Mouse (Mus musculus): ENCODE measurements around the gene Cecr2. TPM values are rescaled to one million over a fixed set of nuclear protein-coding genes. Genes with fewer than 3 reads are reported as not detected.

Gene Cecr2
- 3.1 and 3.7 TPM in 2 replicates for polyA plus RNA-seq (2014; fragmentation: Nextera tagmentation; extraction: Ambion mirVana)

DNA sequence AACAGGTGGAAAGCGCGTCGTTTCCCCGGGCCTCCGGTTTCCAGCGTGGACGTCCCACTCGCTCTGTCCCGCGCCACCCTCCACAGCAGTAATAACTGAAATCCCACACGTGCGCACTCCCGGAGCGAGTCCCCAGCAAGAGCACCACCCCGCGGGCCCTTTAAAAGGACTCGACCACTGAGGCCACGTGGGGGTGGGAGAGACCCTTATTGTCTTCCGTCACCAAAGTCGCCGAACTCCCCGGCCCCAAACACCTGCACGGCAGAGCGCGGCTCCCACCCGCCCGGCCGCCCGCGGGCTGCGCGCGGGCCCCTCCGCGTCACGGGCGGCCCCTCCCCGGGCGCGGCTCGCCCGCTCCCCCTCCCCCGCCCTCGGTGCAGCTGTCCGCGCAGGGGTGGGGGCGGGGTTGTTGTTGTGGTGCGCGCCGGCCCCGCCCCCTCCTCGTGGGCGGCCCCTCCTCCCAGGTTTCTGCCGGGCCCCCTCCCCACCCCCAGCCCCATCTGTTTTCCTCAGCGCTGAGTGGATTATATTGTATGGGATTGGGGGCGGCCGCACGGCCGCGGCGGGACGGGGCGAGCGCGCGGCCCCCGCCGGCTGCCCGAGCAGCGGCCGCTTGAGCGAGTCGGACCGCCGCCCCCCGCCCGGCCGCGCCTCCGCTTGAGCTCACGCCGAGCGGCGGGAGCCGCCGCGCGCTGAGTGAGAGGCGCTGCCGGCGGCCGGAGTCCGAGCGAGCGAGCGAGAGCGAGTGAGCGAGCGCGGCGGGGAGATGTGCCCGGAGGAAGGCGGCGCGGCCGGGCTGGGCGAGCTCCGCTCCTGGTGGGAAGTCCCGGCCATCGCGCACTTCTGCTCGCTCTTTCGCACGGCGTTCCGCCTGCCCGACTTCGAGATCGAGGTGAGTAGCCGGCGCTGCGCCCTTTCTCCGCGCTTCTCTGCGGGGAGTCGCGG is at the start of gene Cecr2:
Cecr2 (plus strand) TSS at position 554 of the 945 bp plus-strand sequence.
- peak; percentile 88 for ATAC-seq (ENCODE audit: low read depth)

DNA sequence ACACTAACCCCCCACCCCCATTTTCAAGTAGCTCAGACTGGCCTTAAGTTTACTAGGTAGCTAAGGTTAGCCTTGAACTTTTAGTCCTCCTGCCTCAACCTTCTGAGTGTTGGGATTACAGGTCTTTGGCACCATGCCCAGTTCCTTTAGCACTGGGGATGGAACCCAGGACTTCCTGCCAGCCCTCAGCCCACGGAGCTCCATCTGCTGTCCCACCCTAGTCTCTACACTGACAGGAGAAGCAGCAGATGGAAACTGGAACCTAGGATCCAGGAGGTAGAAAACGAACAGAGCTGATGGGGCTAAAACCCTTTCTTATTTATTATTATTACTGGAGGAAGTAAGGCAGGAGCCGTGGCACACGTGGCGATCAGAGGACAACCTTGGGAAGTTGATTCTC is 48.6 kb upstream of the Cecr2 start:
- DNase-seq (ENCODE audit: low spot score) (no peak), ATAC-seq (ENCODE audit: low read depth) (no peak)
- H3K4me2 ChIP-seq (ENCODE audit: low read depth, low read length): no peak overlapping the region
- WGBS: 71% methylated on average over 5 of the region's 5 CpGs
- H3K9ac ChIP-seq (ENCODE audit: low read depth, low read length): no peak overlapping the region
- no peaks in the 10 kb centered on the region for H3K36me3 ChIP-seq (ENCODE audit: control insufficient read depth, insufficient read depth, low read length)
- H3K9me3 ChIP-seq (ENCODE audit: control insufficient read depth, low read length): no peaks in the 10 kb centered on the region
- no peak overlapping the region for H3K27ac ChIP-seq (replicated peaks; ENCODE audit: low read depth, low read length)
- H3K4me1 ChIP-seq (ENCODE audit: control insufficient read depth, insufficient read depth, low read length): no peaks in the 10 kb centered on the region
- H3K4me3 ChIP-seq (ENCODE audit: low read depth, low read length): no peak overlapping the region
- no peaks in the 10 kb centered on the region for H3K27me3 ChIP-seq (replicated peaks; ENCODE audit: control insufficient read depth, insufficient read depth, low read length)

More for the DNA sequence above, at the start of gene Cecr2:
- Histone ChIP-seq H3K4me1 (ENCODE audit: control insufficient read depth, insufficient read depth, low read length) (0 out of 2 replicates have a peak, but pooled peaks cover 5% of the 10 kb centered on the region), H3K36me3 (ENCODE audit: control insufficient read depth, insufficient read depth, low read length) (no peaks in the 10 kb centered on the region), H3K4me3 (ENCODE audit: low read depth, low read length) (peak within 1 kb of the TSS; percentile 83), H3K4me2 (ENCODE audit: low read depth, low read length) (peak within 1 kb of the TSS; percentile 82), H3K27me3 (replicated peaks; ENCODE audit: control insufficient read depth, insufficient read depth, low read length) (0 out of 2 replicates have a peak, but pooled peaks cover 3% of the 10 kb centered on the region), H3K27ac (replicated peaks; ENCODE audit: low read depth, low read length) (peak within 1 kb of the TSS; percentile 94), H3K9me3 (ENCODE audit: control insufficient read depth, low read length) (no peaks in the 10 kb centered on the region), H3K9ac (ENCODE audit: low read depth, low read length) (peak within 1 kb of the TSS; percentile 78)
- under 1% methylated on average over 34 of the region's 127 CpGs for WGBS
- DNase-seq (ENCODE audit: low spot score): peak; percentile 90

DNA sequence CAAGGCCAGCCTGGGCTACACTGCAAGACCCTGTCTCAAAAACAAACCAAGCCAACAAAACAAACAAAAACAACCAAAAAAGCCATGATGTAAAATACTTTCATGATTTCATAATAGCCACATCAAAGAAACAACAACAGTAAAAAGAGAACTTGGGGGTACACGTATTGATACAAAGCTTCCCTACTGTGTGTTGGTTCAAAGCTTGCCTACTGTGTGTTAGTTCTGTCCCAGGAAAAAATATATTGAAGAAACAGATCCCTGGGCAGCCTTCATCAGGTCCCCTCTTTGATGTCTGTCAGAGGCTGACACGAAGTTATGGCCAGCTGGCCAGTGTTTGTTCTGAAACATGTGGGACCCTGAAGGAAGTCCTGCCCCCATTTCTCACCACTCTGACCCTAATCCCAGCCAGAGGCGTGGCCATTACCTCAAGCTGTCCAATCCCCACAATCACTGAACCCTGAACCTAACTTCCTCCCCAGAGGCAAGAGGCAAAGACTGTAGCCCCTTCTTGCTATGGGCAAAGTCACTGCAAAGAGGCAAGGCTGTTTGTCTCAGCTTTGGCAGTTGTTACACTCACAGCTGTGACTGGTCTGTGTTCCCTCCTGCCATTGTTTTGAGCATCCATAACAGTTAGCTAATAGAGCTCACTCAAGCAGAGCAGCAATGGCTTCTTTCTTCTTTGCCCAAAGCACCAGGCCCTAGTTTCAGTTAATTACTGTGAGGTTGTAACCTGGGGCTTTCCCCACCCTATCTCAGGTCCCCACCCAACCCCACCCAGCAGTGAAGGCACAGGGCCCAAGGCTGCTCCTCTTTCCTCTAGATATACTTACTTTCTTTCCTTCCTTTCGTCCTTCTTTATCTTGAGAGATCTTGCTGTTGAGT is 47.4 kb upstream of the Cecr2 start:
- Histone ChIP-seq H3K4me2 (ENCODE audit: low read depth, low read length) (no peak overlapping the region), H3K36me3 (ENCODE audit: control insufficient read depth, insufficient read depth, low read length) (no peaks in the 10 kb centered on the region), H3K4me1 (ENCODE audit: control insufficient read depth, insufficient read depth, low read length) (no peaks in the 10 kb centered on the region), H3K9me3 (ENCODE audit: control insufficient read depth, low read length) (no peaks in the 10 kb centered on the region), H3K27me3 (replicated peaks; ENCODE audit: control insufficient read depth, insufficient read depth, low read length) (no peaks in the 10 kb centered on the region), H3K4me3 (ENCODE audit: low read depth, low read length) (no peak overlapping the region), H3K27ac (replicated peaks; ENCODE audit: low read depth, low read length) (no peak overlapping the region), H3K9ac (ENCODE audit: low read depth, low read length) (no peak overlapping the region)
- DNase-seq (ENCODE audit: low spot score) (no peak), ATAC-seq (ENCODE audit: low read depth) (no peak)
- 53% methylated on average over 4 of the region's 4 CpGs for WGBS

DNA sequence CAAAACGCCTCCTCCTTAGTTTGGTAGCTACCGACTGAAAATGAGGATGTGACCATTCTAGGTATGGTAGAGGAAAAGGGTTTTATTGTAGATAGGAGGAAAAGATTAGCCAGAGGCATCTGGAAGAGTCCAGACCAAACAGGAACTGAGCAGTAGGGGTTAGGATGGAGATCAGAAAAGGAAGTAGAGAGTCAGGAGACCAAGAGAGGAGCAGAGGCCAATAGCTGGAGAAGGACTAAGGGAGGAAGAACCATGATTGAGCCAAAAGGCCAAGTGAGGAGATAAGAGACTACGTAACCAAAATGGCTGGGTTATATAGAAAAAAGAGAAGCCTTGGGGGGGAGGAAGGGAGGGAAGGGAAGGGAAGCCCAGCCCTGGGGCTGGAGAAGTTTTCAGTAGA is 46.0 kb upstream of the Cecr2 start:
- no peak for DNase-seq (ENCODE audit: low spot score)
- H3K9me3 ChIP-seq (ENCODE audit: control insufficient read depth, low read length): no peaks in the 10 kb centered on the region
- H3K4me3 ChIP-seq (ENCODE audit: low read depth, low read length): no peak overlapping the region
- no peaks in the 10 kb centered on the region for H3K36me3 ChIP-seq (ENCODE audit: control insufficient read depth, insufficient read depth, low read length)
- ATAC-seq (ENCODE audit: low read depth): no peak
- H3K27me3 ChIP-seq (replicated peaks; ENCODE audit: control insufficient read depth, insufficient read depth, low read length): no peaks in the 10 kb centered on the region
- 79% methylated on average over 3 of the region's 3 CpGs for WGBS
- H3K4me2 ChIP-seq (ENCODE audit: low read depth, low read length): no peak overlapping the region
- H3K4me1 ChIP-seq (ENCODE audit: control insufficient read depth, insufficient read depth, low read length): no peaks in the 10 kb centered on the region
- no peak overlapping the region for H3K9ac ChIP-seq (ENCODE audit: low read depth, low read length)
- H3K27ac ChIP-seq (replicated peaks; ENCODE audit: low read depth, low read length): no peak overlapping the region

DNA sequence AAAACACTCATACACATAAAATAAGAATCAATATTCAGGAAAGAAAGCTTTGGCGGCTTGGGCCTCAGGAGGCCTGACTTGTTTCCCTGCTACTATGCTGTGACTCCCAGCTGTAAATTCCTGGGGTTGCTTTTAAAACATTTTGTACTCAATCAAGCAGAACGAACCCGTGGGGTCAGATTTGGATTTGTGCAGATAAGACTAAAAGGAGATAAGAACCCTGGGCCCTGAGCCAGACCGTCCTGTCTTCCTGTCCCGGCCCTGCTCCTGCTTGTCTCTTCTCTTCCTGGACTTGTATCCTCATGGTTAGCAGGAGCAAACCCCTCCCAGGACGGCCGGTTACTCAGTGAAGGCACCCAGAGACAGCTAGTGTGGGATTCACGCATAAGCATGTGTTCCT is 41.1 kb upstream of the Cecr2 start:
- ATAC-seq (ENCODE audit: low read depth): no peak
- Histone ChIP-seq H3K4me2 (ENCODE audit: low read depth, low read length) (no peak overlapping the region), H3K9ac (ENCODE audit: low read depth, low read length) (no peak overlapping the region), H3K9me3 (ENCODE audit: control insufficient read depth, low read length) (no peaks in the 10 kb centered on the region), H3K27me3 (replicated peaks; ENCODE audit: control insufficient read depth, insufficient read depth, low read length) (no peaks in the 10 kb centered on the region), H3K36me3 (ENCODE audit: control insufficient read depth, insufficient read depth, low read length) (no peaks in the 10 kb centered on the region), H3K4me1 (ENCODE audit: control insufficient read depth, insufficient read depth, low read length) (no peaks in the 10 kb centered on the region), H3K4me3 (ENCODE audit: low read depth, low read length) (no peak overlapping the region), H3K27ac (replicated peaks; ENCODE audit: low read depth, low read length) (no peak overlapping the region)
- DNase-seq (ENCODE audit: low spot score): peak; percentile 47
- 43% methylated on average over 8 of the region's 8 CpGs for WGBS

DNA sequence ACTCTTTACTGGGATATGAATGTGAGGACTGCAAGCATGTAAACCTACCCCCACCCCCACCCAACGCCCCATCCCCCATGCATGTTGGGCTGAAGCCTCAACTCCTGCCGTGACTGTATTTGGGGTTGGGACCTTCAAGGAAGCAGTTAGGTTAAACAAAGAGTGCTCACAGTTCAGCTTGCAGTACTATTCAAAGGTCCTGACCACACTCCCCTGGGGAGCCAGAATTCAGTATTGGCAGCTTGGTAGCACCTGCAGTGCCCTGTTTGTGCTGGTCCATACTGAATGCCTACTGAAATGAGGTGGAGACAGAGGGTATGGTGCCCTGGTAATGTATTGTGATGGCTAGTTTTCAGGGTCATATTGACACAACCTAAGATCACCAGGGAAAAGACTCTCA is 39.1 kb upstream of the Cecr2 start:
- DNase-seq (ENCODE audit: low spot score): no peak
- H3K9me3 ChIP-seq (ENCODE audit: control insufficient read depth, low read length): no peaks in the 10 kb centered on the region
- no peak overlapping the region for H3K4me3 ChIP-seq (ENCODE audit: low read depth, low read length)
- H3K4me1 ChIP-seq (ENCODE audit: control insufficient read depth, insufficient read depth, low read length): no peaks in the 10 kb centered on the region
- H3K27me3 ChIP-seq (replicated peaks; ENCODE audit: control insufficient read depth, insufficient read depth, low read length): no peaks in the 10 kb centered on the region
- 30% methylated on average over 2 of the region's 2 CpGs for whole genome bisulfite sequencing
- no peak overlapping the region for H3K27ac ChIP-seq (replicated peaks; ENCODE audit: low read depth, low read length)
- H3K9ac ChIP-seq (ENCODE audit: low read depth, low read length): no peak overlapping the region
- no peak for ATAC-seq (ENCODE audit: low read depth)
- no peak overlapping the region for H3K4me2 ChIP-seq (ENCODE audit: low read depth, low read length)
- no peaks in the 10 kb centered on the region for H3K36me3 ChIP-seq (ENCODE audit: control insufficient read depth, insufficient read depth, low read length)

GRCm38 (mm10) chr6:120628963-120629362 is 37.2 kb upstream of the Cecr2 start:
- no peaks in the 10 kb centered on the region for H3K36me3 ChIP-seq (ENCODE audit: control insufficient read depth, insufficient read depth, low read length)
- no peaks in the 10 kb centered on the region for H3K4me1 ChIP-seq (ENCODE audit: control insufficient read depth, insufficient read depth, low read length)
- H3K4me3 ChIP-seq (ENCODE audit: low read depth, low read length): no peak overlapping the region
- H3K4me2 ChIP-seq (ENCODE audit: low read depth, low read length): no peak overlapping the region
- no peaks in the 10 kb centered on the region for H3K27me3 ChIP-seq (replicated peaks; ENCODE audit: control insufficient read depth, insufficient read depth, low read length)
- 77% methylated on average over 2 of the region's 2 CpGs for WGBS
- no peaks in the 10 kb centered on the region for H3K9me3 ChIP-seq (ENCODE audit: control insufficient read depth, low read length)
- no peak for DNase-seq (ENCODE audit: low spot score)
- no peak for ATAC-seq (ENCODE audit: low read depth)
- H3K27ac ChIP-seq (replicated peaks; ENCODE audit: low read depth, low read length): no peak overlapping the region
- no peak overlapping the region for H3K9ac ChIP-seq (ENCODE audit: low read depth, low read length)

DNA sequence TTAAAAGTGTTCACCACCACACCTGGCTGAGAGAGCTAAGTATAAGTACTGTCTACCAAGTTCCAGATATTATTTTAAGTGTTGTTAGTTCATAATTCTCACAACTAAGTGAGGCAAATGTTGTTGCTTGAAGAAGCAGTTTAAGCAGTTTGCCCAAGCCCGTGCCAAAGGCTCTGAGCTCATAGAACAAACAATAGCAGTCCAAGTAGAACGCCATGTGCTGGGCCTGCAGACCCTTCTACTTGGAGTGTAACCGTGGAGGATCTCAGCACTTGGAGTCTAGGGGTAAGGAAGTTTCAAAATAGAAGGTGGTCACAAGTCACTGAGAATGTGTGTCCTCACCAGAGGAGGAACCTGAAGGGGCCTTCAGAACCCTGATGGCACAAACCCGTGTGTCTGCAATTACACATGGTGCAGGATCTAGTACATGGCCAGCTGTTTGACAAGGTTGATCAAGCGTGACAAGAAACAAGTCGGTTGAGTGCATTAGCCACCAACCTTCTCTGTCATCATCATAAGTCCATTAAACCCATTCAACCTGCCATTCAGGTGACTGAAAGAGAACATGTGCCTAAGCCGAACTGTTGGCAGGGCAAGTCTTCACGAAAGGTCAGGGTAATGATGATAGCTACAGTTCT is 30.7 kb upstream of the Cecr2 start:
- WGBS: 81% methylated on average over 8 of the region's 8 CpGs
- DNase-seq (ENCODE audit: low spot score): no peak
- no peaks in the 10 kb centered on the region for H3K36me3 ChIP-seq (ENCODE audit: control insufficient read depth, insufficient read depth, low read length)
- no peak overlapping the region for H3K4me3 ChIP-seq (ENCODE audit: low read depth, low read length)
- no peak overlapping the region for H3K27ac ChIP-seq (replicated peaks; ENCODE audit: low read depth, low read length)
- no peaks in the 10 kb centered on the region for H3K27me3 ChIP-seq (replicated peaks; ENCODE audit: control insufficient read depth, insufficient read depth, low read length)
- H3K4me2 ChIP-seq (ENCODE audit: low read depth, low read length): no peak overlapping the region
- H3K9ac ChIP-seq (ENCODE audit: low read depth, low read length): no peak overlapping the region
- no peak for ATAC-seq (ENCODE audit: low read depth)
- H3K4me1 ChIP-seq (ENCODE audit: control insufficient read depth, insufficient read depth, low read length): no peaks in the 10 kb centered on the region
- H3K9me3 ChIP-seq (ENCODE audit: control insufficient read depth, low read length): no peaks in the 10 kb centered on the region

All from embryonic facial prominence, embryonic 14.5 days (tissue).